Mouse (Mus musculus): ENCODE results near the gene Memo1. TPM values are rescaled to one million over a fixed set of nuclear protein-coding genes. Genes with fewer than 3 reads are reported as not detected.
"Not testable (repeated sequence)": the region's sequence is repeated elsewhere in the genome, so short reads cannot be mapped to it uniquely, and the experiment has no call there.

Gene Memo1
- polyA plus RNA-seq, 1 experiment from 2014 or later, result 80.7 TPM

DNA sequence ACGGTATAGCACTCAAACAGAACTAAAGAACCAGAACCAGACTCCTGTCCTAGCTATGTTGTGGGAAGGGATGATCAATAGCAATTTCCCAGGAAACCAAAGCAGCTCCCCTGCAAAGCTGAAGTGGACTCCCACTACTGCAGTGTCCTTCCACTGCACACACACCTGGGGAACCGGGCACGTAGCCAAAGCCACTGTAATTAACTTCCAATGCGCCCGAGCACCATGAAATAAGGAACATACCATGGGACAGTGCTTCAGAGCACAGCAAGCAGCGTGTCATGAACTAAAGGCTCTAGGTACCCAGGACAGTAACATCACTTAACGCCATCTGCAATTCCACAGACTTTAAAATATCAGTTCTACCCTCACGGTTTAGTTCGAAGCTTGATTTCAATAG is 100.6 kb downstream of the Memo1 start:
- no peak for DNase-seq (ENCODE audit: low spot score)
- WGBS, result 92% methylated on average over 9 of the region's 9 CpGs
- H3K4me3 ChIP-seq, result no peak overlapping the region
- no peaks in the 10 kb centered on the region for H3K9me3 ChIP-seq
- H3K36me3 ChIP-seq, result peaks cover 10% of the 10 kb centered on the region
- H3K27ac ChIP-seq, result no peak overlapping the region
- H3K4me1 ChIP-seq, result no peaks in the 10 kb centered on the region
- no peaks in the 10 kb centered on the region for H3K27me3 ChIP-seq (ENCODE audit: insufficient read depth, poor library complexity, severe bottlenecking)

- Histone ChIP-seq H3K27ac (no peak overlapping the region), H3K9me3 (no peaks in the 10 kb centered on the region), H3K27me3 (ENCODE audit: insufficient read depth, poor library complexity, severe bottlenecking) (no peaks in the 10 kb centered on the region), H3K4me1 (no peaks in the 10 kb centered on the region), H3K36me3 (peaks cover 10% of the 10 kb centered on the region), H3K4me3 (no peak overlapping the region)
- WGBS, result 84% methylated on average over 1 of the region's 1 CpGs
- DNase-seq (ENCODE audit: low spot score), result no peak
These were observed 101.9 kb downstream of the Memo1 start for GRCm38 (mm10) chr17:74193463-74193862.

DNA sequence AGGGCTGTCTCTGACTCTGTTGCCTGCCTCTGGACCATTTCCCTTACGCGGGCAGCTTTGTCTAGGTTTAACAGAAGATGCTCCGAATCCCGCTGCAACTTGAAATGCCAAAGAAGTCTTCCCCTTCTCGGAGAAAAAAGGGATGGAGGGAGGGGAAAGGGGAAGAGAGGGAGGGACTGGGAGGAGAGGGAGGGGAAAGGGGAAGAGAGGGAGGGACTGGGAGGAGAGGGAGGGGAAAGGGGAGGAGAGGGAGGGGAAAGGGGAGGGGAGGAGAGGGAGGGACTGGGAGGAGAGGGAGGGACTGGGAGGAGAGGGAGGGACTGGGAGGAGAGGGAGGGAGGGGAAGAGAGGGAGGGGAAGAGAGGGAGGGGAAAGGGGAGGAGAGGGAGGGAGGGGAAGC is 103.9 kb downstream of the Memo1 start:
- no peaks in the 10 kb centered on the region for H3K9me3 ChIP-seq
- H3K4me1 ChIP-seq, result no peaks in the 10 kb centered on the region
- no peak for DNase-seq (ENCODE audit: low spot score)
- peaks cover 6% of the 10 kb centered on the region for H3K36me3 ChIP-seq
- 77% methylated on average over 5 of the region's 5 CpGs for WGBS
- no peak overlapping the region for H3K27ac ChIP-seq
- H3K4me3 ChIP-seq, result no peak overlapping the region
- no peaks in the 10 kb centered on the region for H3K27me3 ChIP-seq (ENCODE audit: insufficient read depth, poor library complexity, severe bottlenecking)

GRCm38 (mm10) chr17:74186197-74186596 is 109.1 kb downstream of the Memo1 start:
- H3K9me3 ChIP-seq, result no peaks in the 10 kb centered on the region
- H3K4me3 ChIP-seq, result no peak overlapping the region
- H3K27me3 ChIP-seq (ENCODE audit: insufficient read depth, poor library complexity, severe bottlenecking), result no peaks in the 10 kb centered on the region
- 86% methylated on average over 5 of the region's 5 CpGs for WGBS
- H3K36me3 ChIP-seq, result peaks cover 4% of the 10 kb centered on the region; the same call in 1 of the 2 replicates
- H3K4me1 ChIP-seq, result no peaks in the 10 kb centered on the region
- no peak for DNase-seq (ENCODE audit: low spot score)
- no peak overlapping the region for H3K27ac ChIP-seq

DNA sequence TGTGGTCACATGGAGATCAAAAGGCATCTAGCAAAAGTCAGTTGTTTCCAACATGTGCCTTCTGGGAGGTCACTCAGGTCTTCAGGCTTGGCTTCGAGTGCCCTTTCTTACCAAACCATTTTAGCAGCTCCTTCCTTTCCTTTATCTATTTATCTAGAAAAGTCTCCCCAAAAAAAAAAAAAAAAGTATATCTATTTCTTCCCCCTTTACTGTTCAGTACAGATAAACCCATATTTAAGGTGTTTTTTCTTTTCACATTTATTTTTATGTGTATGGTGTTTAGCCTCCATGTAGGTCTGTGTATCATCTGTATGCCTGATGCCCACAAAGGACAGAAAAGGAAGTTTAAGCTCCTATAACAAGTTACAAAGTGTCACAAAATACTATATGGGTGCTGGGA is 110.6 kb downstream of the Memo1 start:
- no peak overlapping the region for H3K27ac ChIP-seq
- no peak for DNase-seq (ENCODE audit: low spot score)
- H3K9me3 ChIP-seq, result no peaks in the 10 kb centered on the region
- 100% methylated on average over 1 of the region's 1 CpGs for WGBS
- H3K36me3 ChIP-seq, result no peaks in the 10 kb centered on the region
- no peak overlapping the region for H3K4me3 ChIP-seq
- no peaks in the 10 kb centered on the region for H3K27me3 ChIP-seq (ENCODE audit: insufficient read depth, poor library complexity, severe bottlenecking)
- H3K4me1 ChIP-seq, result no peaks in the 10 kb centered on the region

- no peaks in the 10 kb centered on the region for H3K27me3 ChIP-seq (ENCODE audit: insufficient read depth, poor library complexity, severe bottlenecking)
- H3K9me3 ChIP-seq, result no peaks in the 10 kb centered on the region
- no peaks in the 10 kb centered on the region for H3K4me1 ChIP-seq
- H3K36me3 ChIP-seq, result no peaks in the 10 kb centered on the region
- no peak for DNase-seq (ENCODE audit: low spot score)
- H3K4me3 ChIP-seq, result no peak overlapping the region
- H3K27ac ChIP-seq, result no peak overlapping the region
These were observed 114.4 kb downstream of the Memo1 start for GRCm38 (mm10) chr17:74180889-74181288.

DNA sequence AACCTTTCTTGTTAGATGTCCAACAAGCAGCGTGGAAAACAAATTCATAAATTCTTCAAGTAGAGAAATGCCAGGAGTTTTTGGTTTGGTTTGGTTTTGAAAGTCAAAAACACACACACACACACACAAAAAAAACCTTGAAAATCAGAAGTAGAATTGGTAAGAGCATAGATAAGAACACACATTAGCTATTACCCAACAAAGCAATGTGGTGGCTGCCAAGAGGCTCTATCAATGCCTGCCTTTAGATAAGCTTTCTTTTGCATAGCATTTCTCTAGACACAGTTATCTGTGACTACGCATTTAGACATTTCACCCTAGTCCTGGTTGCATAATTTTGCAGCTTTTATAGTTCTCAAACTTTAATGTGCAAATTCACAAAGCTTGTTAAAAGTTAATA is 115.7 kb downstream of the Memo1 start:
- not testable (repeated sequence) for H3K36me3 ChIP-seq; H3K4me3 ChIP-seq; H3K9me3 ChIP-seq; H3K27me3 ChIP-seq (ENCODE audit: insufficient read depth, poor library complexity, severe bottlenecking); DNase-seq (ENCODE audit: low spot score); H3K4me1 ChIP-seq; H3K27ac ChIP-seq
- 68% methylated on average over 2 of the region's 2 CpGs for WGBS

DNA sequence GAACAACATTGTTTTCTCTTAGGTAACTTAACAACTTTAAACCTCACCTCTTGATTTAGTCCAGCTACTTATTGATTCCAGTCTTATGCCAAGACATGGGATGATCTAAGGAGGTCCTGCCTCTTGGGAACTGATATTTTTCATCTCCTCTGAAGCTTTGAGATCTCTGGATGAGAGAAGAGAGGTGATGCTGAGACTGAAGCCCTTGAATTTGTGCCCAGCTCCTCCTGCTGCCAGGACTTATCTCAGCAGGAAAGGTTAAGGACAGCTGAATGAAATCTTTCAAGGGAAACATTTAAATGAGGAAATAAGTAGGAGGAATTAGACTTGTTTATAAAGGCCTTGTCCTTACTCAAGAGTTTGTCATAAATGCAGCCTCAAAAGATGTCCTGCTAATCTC is 121.6 kb downstream of the Memo1 start:
- no peaks in the 10 kb centered on the region for H3K27me3 ChIP-seq (ENCODE audit: insufficient read depth, poor library complexity, severe bottlenecking)
- H3K4me3 ChIP-seq, result no peak overlapping the region
- H3K4me1 ChIP-seq, result no peaks in the 10 kb centered on the region
- H3K9me3 ChIP-seq, result no peaks in the 10 kb centered on the region
- no peak overlapping the region for H3K27ac ChIP-seq
- no peak for DNase-seq (ENCODE audit: low spot score)
- no peaks in the 10 kb centered on the region for H3K36me3 ChIP-seq

GRCm38 (mm10) chr17:74172834-74173233 is 122.5 kb downstream of the Memo1 start:
- H3K36me3 ChIP-seq, result no peaks in the 10 kb centered on the region
- no peak overlapping the region for H3K4me3 ChIP-seq

GRCm38 (mm10) chr17:74159443-74159894 is 135.9 kb downstream of the Memo1 start:
- 0 out of 2 replicates have a peak, but pooled peaks cover 2% of the 10 kb centered on the region for H3K9me3 ChIP-seq
- no peaks in the 10 kb centered on the region for H3K4me1 ChIP-seq
- H3K4me3 ChIP-seq, result peak overlapping the region; percentile 57
- H3K27me3 ChIP-seq (ENCODE audit: insufficient read depth, poor library complexity, severe bottlenecking), result no peaks in the 10 kb centered on the region
- WGBS, result under 1% methylated on average over 9 of the region's 9 CpGs
- no peaks in the 10 kb centered on the region for H3K36me3 ChIP-seq
- H3K27ac ChIP-seq, result peak overlapping the region; percentile 80; the same call in 1 of the 2 replicates
- DNase-seq (ENCODE audit: low spot score), result peak; percentile 91

More at GRCm38 (mm10) chr17:74172834-74173233, 122.5 kb downstream of the Memo1 start:
- DNase-seq (ENCODE audit: low spot score), result no peak
- no peaks in the 10 kb centered on the region for H3K27me3 ChIP-seq (ENCODE audit: insufficient read depth, poor library complexity, severe bottlenecking)
- H3K9me3 ChIP-seq, result no peaks in the 10 kb centered on the region
- no peaks in the 10 kb centered on the region for H3K4me1 ChIP-seq
- WGBS, result 72% methylated on average over 1 of the region's 1 CpGs
- no peak overlapping the region for H3K27ac ChIP-seq

GRCm38 (mm10) chr17:74158161-74158560 is 137.2 kb downstream of the Memo1 start:
- no peaks in the 10 kb centered on the region for H3K4me1 ChIP-seq
- 89% methylated on average over 3 of the region's 3 CpGs for WGBS

More at GRCm38 (mm10) chr17:74158161-74158560, 137.2 kb downstream of the Memo1 start:
- Histone ChIP-seq H3K4me3 (no peak overlapping the region), H3K36me3 (no peaks in the 10 kb centered on the region), H3K9me3 (0 out of 2 replicates have a peak, but pooled peaks cover 2% of the 10 kb centered on the region), H3K27me3 (ENCODE audit: insufficient read depth, poor library complexity, severe bottlenecking) (no peaks in the 10 kb centered on the region), H3K27ac (no peak overlapping the region)
- DNase-seq (ENCODE audit: low spot score), result no peak

Other genes with a start within 250 kb of the Memo1 start
- not detected in 2 replicates for gene Srd5a2, start 247.6 kb downstream of the Memo1 start, polyA plus RNA-seq (2016; fragmentation: Nextera tagmentation; extraction: Ambion mirVana)
- 223 and 232 TPM in 2 replicates for gene Dpy30, start 28.4 kb upstream of the Memo1 start, polyA plus RNA-seq (2016; fragmentation: Nextera tagmentation; extraction: Ambion mirVana)
- 11.8 and 12.3 TPM in 2 replicates for gene Spast, start 43.5 kb upstream of the Memo1 start, polyA plus RNA-seq (2016; fragmentation: Nextera tagmentation; extraction: Ambion mirVana)
- 32.1 and 35.0 TPM in 2 replicates for gene Slc30a6, start 100.1 kb upstream of the Memo1 start, polyA plus RNA-seq (2016; fragmentation: Nextera tagmentation; extraction: Ambion mirVana)
- 0.06 and 0.15 TPM in 2 replicates for gene Nlrc4, start 163.6 kb upstream of the Memo1 start, polyA plus RNA-seq (2016; fragmentation: Nextera tagmentation; extraction: Ambion mirVana)
- 35.9 and 36.3 TPM in 2 replicates for gene Yipf4, start 194.0 kb upstream of the Memo1 start, polyA plus RNA-seq (2016; fragmentation: Nextera tagmentation; extraction: Ambion mirVana)
- gene Birc6, start 232.8 kb upstream of the Memo1 start, polyA plus RNA-seq (2016; fragmentation: Nextera tagmentation; extraction: Ambion mirVana), result 73.4 and 74.0 TPM in 2 replicates

All from heart, embryonic 10.5 days (tissue).